Mouse (Mus musculus) activated CD4-positive, CD25-positive, alpha-beta regulatory T cell, adult 4 months (primary cell): ENCODE measurements around the gene Fcgr3. TPM values are rescaled to one million over a fixed set of nuclear protein-coding genes. Genes with fewer than 3 reads are reported as not detected.

ENCODE experiments used
- ATAC-seq: one replicate; pipeline ENCODE4 v1.8.0; 2017
- polyA plus RNA-seq, 2 experiments: library from polyadenylated mRNA; unstranded; fragments of 100-300 nt; shearing (Covaris generic); gene quantifications; one replicate each; pipeline ENCODE4 v1.2.1; 2017

Fcgr3 gene
- polyA plus RNA-seq, 2 experiments from 2014 or later = 0.45 TPM; not detected in 1

GRCm38 (mm10) chr1:171005586-171005985 lies 59.1 kb downstream of the Fcgr3 start:
- no peak for ATAC-seq

DNA sequence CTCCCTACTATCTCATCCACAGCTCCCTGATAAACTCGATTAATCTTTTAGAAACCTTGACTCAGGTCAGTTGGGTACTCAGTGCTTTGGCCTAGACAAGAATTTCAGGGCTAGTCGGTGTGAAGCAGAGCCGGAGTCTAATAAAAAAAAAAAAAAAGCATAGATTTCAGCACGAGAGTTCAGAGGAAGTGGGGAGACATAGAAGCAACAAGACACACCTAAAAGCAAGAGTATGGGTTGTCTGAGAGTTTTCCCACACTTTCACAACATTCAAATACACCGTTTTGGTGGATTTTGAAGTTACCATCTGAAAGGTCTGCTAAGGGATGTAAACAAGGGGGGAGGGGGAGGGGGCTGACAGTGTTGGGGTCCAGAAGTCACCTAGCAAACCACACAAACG lies 59.7 kb downstream of the Fcgr3 start:
- ATAC-seq = no peak

Other genes starting within 250 kb of the Fcgr3 start
- 1 to 10 TPM; 6.5 to 8.2 TPM for gene Atf6, start 197.2 kb downstream of the Fcgr3 start, polyA plus RNA-seq
- not detected for gene Gm26620, start 179.9 kb downstream of the Fcgr3 start, polyA plus RNA-seq
- 10 to 100 TPM; 10.2 to 14.5 TPM for gene Dusp12, start 179.4 kb downstream of the Fcgr3 start, polyA plus RNA-seq
- gene Fcrlb, start 152.0 kb downstream of the Fcgr3 start, polyA plus RNA-seq = not detected
- gene Fcrla, start 137.4 kb downstream of the Fcgr3 start, polyA plus RNA-seq = 1 to 10 TPM in 1 of 2 experiments, not detected in 1; 4.9 TPM
- gene Fcgr2b, start 88.4 kb downstream of the Fcgr3 start, polyA plus RNA-seq = under 1 TPM; 0.20 to 0.94 TPM
- gene Fcgr4, start 46.0 kb downstream of the Fcgr3 start, polyA plus RNA-seq = under 1 TPM in 1 of 2 experiments, not detected in 1; 0.40 TPM
- 1 to 10 TPM; 2.1 to 2.4 TPM for gene Cfap126, start 49.0 kb upstream of the Fcgr3 start, polyA plus RNA-seq
- gene Sdhc, start 85.7 kb upstream of the Fcgr3 start, polyA plus RNA-seq = 100 to 1,000 TPM; 102 to 131 TPM
- not detected for gene Mpz, start 85.8 kb upstream of the Fcgr3 start, polyA plus RNA-seq
- gene Pcp4l1, start 131.3 kb upstream of the Fcgr3 start, polyA plus RNA-seq = not detected
- gene Nr1i3, start 149.0 kb upstream of the Fcgr3 start, polyA plus RNA-seq = under 1 TPM; 0.40 to 0.66 TPM
- 10 to 100 TPM; 25.1 to 27.8 TPM for gene Tomm40l, start 157.6 kb upstream of the Fcgr3 start, polyA plus RNA-seq
- not detected for gene Apoa2, start 160.1 kb upstream of the Fcgr3 start, polyA plus RNA-seq
- 1 to 10 TPM; 1.7 to 4.0 TPM for gene Fcer1g, start 169.4 kb upstream of the Fcgr3 start, polyA plus RNA-seq
- under 1 TPM in 1 of 2 experiments, not detected in 1; 0.09 TPM for gene Adamts4, start 185.5 kb upstream of the Fcgr3 start, polyA plus RNA-seq
- gene Ndufs2, start 186.5 kb upstream of the Fcgr3 start, polyA plus RNA-seq = 100 to 1,000 TPM; 108 to 141 TPM
- 10 to 100 TPM; 33.1 to 35.7 TPM for gene B4galt3, start 205.4 kb upstream of the Fcgr3 start, polyA plus RNA-seq
- gene Ppox, start 216.3 kb upstream of the Fcgr3 start, polyA plus RNA-seq = 10 to 100 TPM; 53.6 to 58.0 TPM
- 10 to 100 TPM; 11.8 to 19.8 TPM for gene Usp21, start 223.1 kb upstream of the Fcgr3 start, polyA plus RNA-seq
- 100 to 1,000 TPM; 100 to 110 TPM for gene Ufc1, start 230.1 kb upstream of the Fcgr3 start, polyA plus RNA-seq